Mouse (Mus musculus) c-Kit-negative CD71-positive TER-119-positive erythroid progenitor cells, embryonic 14.5 days (primary cell): ENCODE data around the gene Ubtf.
A peak's percentile ranks its signal among the peaks of the same experiment; 100 is the strongest.

Source experiments
- DNase-seq: peaks from one replicate; pipeline ENCODE4 v3.0.0-alpha.2; 2013; ENCODE audit warnings: low read depth, low spot score

Gene Ubtf

GRCm38 (mm10) chr11:102317901-102318575 lies 1.5 kb downstream of the Ubtf start:
- peak; percentile 48 for DNase-seq

DNA sequence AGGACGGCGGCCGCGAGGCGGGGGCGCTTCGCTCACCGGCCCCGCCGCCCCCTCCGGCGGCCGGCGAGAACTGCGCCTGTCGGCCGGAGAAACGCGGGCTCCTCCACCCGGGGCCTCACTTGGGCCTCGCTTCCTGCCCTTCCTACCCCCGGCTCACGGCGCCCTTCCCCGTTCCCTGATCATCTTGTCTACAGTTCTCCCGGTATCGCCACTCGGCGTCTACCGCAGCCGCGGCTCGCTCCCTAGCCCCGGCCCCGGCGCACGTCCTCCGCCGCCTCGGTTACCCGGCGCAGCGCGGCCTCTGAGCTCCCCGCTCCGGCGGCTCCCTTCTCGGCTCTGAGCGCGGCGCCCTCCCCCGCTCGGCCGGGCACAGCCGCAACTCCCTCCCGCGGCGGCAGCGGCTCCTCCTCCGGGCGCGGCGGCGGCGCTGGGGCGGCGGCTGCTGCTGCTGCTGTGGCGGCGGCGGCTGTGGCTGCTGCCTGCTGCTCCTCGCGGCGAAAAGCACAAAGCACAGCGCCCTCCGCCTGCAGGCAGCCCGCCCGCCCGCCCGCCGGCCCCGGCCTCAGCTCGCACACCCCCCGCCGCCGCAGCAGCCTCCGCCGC lies 2.1 kb downstream of the Ubtf start:
- peak; percentile 56 for DNase-seq

DNA sequence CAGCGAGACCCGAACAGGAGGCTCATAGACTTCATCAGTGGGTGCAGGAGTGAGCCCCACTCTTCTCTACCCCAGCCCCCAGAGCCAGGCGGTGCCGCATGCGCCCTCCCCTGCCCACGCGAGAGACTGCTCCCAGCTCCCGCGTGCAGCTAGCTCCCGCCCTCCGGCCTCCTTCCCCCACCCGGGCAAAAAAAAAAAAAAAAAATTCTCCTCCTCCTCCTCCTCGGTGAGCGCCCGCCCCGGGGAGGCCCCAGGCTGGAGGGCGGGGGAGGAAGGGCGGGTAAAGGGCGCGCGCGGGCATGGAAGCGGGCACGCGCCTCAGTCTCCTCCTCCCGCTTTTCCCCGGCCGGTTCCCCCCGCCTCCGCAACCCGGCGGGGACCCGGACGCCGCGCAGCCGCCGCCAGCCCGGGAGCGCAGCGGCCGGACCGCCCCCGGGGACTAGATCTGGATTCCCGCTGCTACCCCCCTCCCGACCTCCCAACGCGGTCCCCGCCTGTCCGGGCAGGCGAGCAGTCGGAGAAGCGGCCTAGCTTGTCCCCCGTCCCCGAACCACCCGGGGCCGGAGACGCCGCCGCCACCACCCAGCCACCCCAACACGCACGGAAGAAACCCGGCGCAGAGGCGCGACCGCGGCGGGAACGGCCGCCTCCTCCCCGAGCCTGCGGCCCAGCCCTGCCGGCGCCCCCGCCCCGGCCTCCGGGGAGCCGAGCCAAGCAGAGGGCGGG lies 2.8 kb downstream of the Ubtf start:
- peak; percentile 86 for DNase-seq

GRCm38 (mm10) chr11:102315690-102316571 lies 3.6 kb downstream of the Ubtf start:
- DNase-seq: no peak

DNA sequence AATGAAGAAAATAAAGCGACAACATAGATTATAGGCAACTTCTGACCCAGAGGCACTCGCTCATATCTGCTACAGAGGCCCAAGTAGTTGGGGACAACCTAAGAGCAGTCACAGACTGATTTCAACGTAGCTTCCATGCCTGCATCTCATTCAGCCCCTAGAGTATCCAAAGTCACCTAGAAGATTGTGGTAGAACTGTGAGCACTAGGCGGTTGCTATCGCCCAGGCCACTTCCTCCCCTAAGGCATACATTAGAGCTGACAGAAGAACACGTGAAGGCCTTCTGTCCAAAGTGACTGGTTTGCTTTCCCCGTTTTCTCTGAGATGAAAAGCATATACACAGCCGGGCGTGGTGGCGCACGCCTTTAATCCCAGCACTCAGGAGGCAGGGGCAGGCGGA lies 5.2 kb downstream of the Ubtf start:
- DNase-seq: no peak

DNA sequence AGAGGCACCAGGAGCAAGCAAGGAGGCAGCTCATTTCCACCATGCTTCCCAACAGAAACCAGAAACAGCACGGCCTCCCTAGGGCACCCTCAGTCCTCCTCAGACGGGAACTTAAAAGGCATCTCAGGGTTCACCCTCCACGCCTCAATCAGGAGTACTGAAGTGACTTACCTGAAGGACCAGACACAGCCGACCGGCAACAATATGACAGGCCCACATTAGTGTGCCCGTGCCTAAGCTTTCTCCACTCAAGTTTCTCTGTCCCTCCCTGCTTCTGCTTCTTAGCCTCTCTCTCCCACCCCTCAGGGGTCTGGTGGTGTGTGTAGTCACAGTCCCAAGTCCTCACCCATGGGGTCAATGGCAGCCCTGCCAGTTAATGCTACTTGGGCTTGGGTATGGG lies 7.0 kb downstream of the Ubtf start:
- no peak for DNase-seq

DNA sequence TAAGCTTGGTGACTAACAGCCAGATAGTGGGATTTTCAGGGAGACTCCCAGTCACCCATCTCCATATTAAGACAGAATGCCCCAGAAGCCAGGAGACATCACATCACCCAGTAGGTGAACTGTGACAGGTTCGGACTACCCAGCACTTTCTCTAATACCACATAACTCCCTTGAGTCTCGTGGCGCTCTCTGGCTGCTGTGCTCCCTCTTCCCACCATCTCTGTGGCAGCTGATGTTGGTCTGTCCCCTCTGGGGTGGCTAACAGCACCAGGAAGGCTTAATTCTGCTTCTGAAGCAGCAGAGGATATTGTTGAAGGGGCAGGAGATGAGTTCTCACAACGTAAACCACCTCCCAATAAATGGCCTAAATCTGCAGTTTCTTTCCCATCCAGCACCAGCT lies 7.6 kb downstream of the Ubtf start:
- no peak for DNase-seq

DNA sequence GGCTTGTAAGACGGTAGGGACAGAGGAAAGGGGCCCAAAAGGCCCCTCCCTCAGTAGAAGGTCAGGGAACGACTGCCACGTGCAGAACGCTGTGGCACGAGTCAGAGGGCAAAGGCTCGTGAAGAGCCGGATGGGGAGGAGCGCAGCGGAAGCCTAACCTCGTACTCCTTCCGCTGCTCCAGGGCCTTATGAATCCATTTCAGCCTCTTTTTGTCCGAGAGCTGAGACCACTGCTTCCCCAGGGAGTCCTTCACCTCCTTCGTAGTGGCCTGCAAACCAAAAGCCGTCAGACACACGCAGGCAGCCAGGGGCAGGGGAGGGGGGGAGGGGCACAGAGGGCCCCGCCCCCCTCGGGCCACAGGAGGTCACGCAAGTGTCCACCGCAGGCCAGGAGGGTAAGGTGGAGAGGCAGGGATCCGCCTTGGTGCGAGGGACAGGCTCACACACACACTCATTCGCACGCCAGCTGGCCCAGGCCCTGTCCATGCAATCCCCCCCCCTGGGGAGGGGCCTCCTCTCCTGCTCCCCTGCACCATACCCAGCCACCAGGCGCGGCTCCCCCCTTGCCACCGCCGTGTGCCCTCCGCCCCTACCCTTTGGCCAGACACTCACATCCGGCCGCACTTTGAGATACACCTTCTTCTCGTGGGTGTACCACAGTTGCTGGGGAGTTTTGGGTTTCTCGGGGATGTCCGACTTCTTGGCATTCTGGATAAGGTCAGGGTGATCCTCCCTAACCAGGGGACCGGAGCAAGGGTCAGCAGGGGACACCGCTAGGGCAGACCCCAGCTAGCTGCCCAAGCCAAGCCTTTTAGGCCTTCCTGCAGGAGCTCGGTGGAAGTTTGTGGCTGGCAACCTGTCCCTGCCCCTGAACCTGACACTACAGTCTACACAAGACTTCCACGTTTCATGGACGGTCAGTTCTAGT lies 8.5 kb downstream of the Ubtf start:
- DNase-seq: no peak

- DNase-seq: no peak
These were observed 9.5 kb downstream of the Ubtf start for GRCm38 (mm10) chr11:102309821-102310617.

- peak; percentile 93 for DNase-seq
These were observed 10.6 kb downstream of the Ubtf start for GRCm38 (mm10) chr11:102308979-102309378.

DNA sequence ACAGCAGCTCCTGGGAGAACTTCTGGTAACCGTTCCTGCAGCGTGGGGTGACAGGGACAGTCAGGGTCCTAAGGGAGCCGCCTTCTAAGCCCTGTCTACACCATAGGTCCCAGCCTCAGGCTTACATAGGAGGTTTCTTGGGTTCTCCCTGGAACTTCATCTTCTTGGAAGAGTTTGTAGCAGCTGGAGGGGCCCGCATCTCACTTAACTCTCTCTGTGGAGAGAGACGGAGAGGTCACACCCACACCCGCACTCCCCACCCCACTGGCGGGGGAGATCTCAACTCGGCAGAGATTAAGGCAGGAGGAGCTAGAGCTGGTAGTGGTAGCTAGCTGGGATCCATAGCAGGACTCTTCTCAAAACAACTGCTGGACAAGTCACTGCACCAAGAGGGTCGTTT lies 11.4 kb downstream of the Ubtf start:
- no peak for DNase-seq

GRCm38 (mm10) chr11:102305359-102305758 lies 14.2 kb downstream of the Ubtf start:
- no peak for DNase-seq

DNA sequence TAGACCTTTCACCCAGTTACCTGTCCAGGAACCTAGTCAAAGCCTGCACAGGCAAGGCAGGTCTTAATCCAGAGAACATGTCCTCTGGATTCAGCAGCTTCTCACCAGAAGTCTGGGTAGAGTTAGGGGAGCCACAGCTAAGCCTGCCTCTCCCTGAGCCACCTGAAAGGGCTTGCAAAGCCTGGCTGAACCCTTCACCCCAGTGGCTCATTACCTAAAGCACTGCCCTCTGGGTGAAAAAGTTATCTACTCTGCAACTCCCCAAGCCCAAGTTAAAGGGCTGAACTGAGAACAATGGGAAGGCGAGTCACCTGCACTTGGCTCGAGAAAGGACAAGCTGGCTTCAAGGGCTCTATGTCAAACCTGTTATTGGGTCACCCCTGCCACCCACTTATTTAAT lies 15.4 kb downstream of the Ubtf start:
- DNase-seq: no peak

GRCm38 (mm10) chr11:102299839-102300238 lies 19.7 kb downstream of the Ubtf start:
- DNase-seq: peak; percentile 67

DNA sequence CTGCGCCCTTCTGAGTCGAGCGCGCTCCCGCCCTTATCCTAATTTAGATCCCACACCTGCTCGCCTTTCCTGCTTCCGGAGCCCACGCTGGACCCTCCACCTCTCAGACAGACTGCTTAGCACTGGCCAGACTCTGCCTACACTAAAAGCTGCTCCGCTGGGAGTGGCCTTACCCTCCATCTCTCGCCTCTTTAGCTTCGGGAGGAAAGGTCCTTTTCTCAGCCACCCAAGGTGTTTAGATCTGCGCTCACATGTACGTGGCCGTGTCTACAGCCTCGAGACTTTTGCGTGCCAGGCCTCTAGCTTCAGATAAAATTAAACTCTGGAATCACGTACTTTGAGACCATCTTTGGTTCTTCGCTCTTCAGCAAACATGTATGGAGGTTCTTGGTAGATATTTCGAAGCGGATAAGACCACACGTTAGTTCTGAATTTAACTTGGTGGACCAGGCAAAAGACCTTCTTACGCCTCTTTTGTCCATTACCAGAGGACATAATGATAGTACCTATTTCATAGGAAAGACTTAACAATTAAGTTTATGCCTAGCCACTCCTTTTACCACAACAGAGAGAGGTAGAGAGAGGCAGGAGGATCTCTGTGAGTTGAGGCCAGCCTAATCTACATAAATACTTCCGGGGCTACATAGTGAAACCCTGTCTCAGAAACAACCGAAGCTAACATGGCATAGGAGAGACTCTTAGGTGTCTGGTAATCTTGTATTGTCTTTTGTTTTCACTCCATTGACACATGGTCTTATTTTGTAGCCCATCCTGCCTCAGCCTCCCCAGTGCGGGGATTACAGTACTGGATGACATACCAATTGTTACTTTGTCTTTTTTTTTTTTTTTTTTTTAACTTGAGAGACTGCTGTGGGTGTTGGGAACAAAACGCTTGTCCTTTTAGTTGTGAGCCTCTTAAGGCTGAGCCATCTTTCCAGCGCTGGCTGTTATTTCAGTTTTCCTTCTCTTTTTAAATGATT lies 21.7 kb downstream of the Ubtf start:
- DNase-seq: no peak

- DNase-seq: peak; percentile 96
These were observed 22.8 kb downstream of the Ubtf start, which contains the start of gene Atxn7l3 for GRCm38 (mm10) chr11:102296491-102297472. Gene Atxn7l3 (minus strand): TSS chr11:102296631.
